Mouse (Mus musculus) brain, embryonic 14.5 days (tissue): Measurements from ENCODE around the gene Chfr.

Source experiments
- CTCF ChIP-seq: fragments of 200-500 bp; IDR thresholded peaks from 2 replicates; pipeline ENCODE4 v1.5.1; 2012; ENCODE audit warnings: inconsistent platforms, mild to moderate bottlenecking, moderate library complexity, borderline replicate concordance; ENCODE audit not compliant: insufficient read depth, insufficient read length; ENCODE audit errors: extremely low read depth
- POLR2A ChIP-seq: fragments of 200-500 bp; IDR thresholded peaks from 2 replicates; pipeline ENCODE4 v1.6.1; 2012; ENCODE audit warnings: mild to moderate bottlenecking, inconsistent platforms, borderline replicate concordance; ENCODE audit not compliant: poor library complexity, insufficient read depth, insufficient read length, severe bottlenecking; ENCODE audit errors: extremely low read depth

DNA sequence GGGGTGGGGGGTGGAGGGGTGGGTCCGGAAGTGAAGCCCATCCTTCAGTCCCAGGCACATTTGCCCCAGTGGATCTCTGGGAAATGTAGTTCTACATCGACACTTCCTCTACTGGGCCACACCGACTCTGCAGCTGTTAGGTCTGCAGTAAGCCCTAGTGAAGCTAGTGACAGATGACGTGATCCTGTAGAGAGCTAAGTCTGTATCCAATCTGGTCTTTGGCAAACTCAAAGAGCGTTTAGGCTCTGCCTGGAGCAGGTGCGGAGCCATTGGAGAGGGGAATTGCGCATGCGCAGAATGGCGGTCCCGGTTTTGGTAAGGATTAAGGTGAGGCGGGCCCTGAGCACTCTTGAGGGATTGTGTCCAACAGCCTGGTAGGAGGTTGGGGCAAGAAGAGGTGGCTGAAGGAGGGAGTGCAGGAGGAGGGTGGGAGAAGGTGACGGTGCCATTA is 25.6 kb upstream of the Chfr start, which contains the start of gene Zfp605:
- TF ChIP-seq CTCF (no peak), POLR2A (no peak; the same call in 1 of the 2 replicates)
